Mouse (Mus musculus) liver, embryonic 15.5 days (tissue): ENCODE results near the gene Pls1. TPM values are rescaled to one million over a fixed set of nuclear protein-coding genes. Genes with fewer than 3 reads are reported as not detected.

Experiments used
- ATAC-seq: fragments of 200-750 bp; cut with Nextera tagmentation; 2 replicates; pipeline ENCODE4 v1.8.0; 2017; ENCODE audit warnings: moderate number of reproducible peaks, mild to moderate bottlenecking, moderate library complexity; ENCODE audit not compliant: insufficient read depth
- H3K27ac ChIP-seq: fragments of 300-500 bp; sonication (generic); replicated peaks from 2 replicates; pipeline ENCODE4 v1.5.1; 2015; ENCODE audit warnings: mild to moderate bottlenecking, inconsistent platforms
- H3K27me3 ChIP-seq: fragments of 300-500 bp; sonication (generic); 2 replicates; pipeline ENCODE4 v1.6.1; 2015; ENCODE audit warnings: mild to moderate bottlenecking, inconsistent platforms
- H3K36me3 ChIP-seq: fragments of 300-500 bp; sonication (generic); replicated peaks from 2 replicates; pipeline ENCODE4 v1.6.1; 2015; ENCODE audit warnings: moderate library complexity, mild to moderate bottlenecking, inconsistent platforms
- H3K4me1 ChIP-seq: fragments of 300-500 bp; sonication (generic); replicated peaks from 2 replicates; pipeline ENCODE4 v1.6.1; 2015; ENCODE audit warnings: inconsistent platforms
- H3K4me2 ChIP-seq: fragments of 300-500 bp; sonication (generic); 2 replicates; pipeline ENCODE4 v1.6.1; 2015; ENCODE audit warnings: moderate library complexity, mild to moderate bottlenecking, inconsistent platforms
- H3K4me3 ChIP-seq: fragments of 300-500 bp; sonication (generic); replicated peaks from 2 replicates; pipeline ENCODE4 v1.5.1; 2015; ENCODE audit warnings: mild to moderate bottlenecking, inconsistent platforms
- H3K9ac ChIP-seq: fragments of 300-500 bp; sonication (generic); 2 replicates; pipeline ENCODE4 v1.6.1; 2015; ENCODE audit warnings: moderate library complexity, mild to moderate bottlenecking, inconsistent platforms
- H3K9me3 ChIP-seq: fragments of 300-500 bp; sonication (generic); replicated peaks from 2 replicates; pipeline ENCODE4 v1.6.1; 2016; ENCODE audit warnings: inconsistent platforms
- WGBS: fragments of 180-500 bp; shearing (Covaris S2); methylation state at CpG from one replicate; pipeline ENCODE4 v1.1.7; 2015; ENCODE audit warnings: mixed read lengths; ENCODE audit not compliant: insufficient replicate concordance; 5-methylcytosine and 5-hydroxymethylcytosine counted together
- polyA plus RNA-seq: library from polyadenylated mRNA; unstranded; fragments of >200 nt; fragmentation: Nextera tagmentation; extraction: Ambion mirVana; gene quantifications from 2 replicates; pipeline ENCODE4 v1.2.1, GENCODE M21; 2015

The Pls1 gene
- polyA plus RNA-seq, 1 experiment from 2014 or later = 14.9 TPM

DNA sequence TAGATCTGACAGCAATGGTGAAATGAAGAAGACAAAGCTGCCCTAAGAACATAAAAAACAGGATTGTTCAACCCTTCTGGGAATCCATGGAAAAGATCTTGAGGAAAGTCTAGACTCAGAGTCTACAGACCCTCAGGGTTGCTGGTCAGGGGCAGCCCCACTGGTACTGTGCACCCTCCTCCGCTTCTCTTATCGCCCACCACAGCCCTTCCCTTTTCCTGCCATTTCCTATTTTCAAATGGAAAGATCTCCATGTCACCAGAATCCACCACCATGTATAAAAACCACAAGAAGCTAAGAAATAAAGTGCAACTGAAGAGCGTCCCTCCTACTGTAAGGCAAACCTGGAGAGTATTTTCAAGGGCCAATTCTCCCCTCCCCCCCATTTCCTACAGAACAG, 41.3 kb downstream of the Pls1 start:
- H3K4me3 ChIP-seq = no peak overlapping the region
- H3K36me3 ChIP-seq = no peaks in the 10 kb centered on the region
- no peaks in the 10 kb centered on the region for H3K9me3 ChIP-seq
- H3K9ac ChIP-seq = no peak overlapping the region
- no peak overlapping the region for H3K4me2 ChIP-seq
- no peak for ATAC-seq
- no peaks in the 10 kb centered on the region for H3K27me3 ChIP-seq
- H3K27ac ChIP-seq = no peak overlapping the region
- H3K4me1 ChIP-seq = no peaks in the 10 kb centered on the region
- 38% methylated on average over 3 of the region's 3 CpGs for WGBS

DNA sequence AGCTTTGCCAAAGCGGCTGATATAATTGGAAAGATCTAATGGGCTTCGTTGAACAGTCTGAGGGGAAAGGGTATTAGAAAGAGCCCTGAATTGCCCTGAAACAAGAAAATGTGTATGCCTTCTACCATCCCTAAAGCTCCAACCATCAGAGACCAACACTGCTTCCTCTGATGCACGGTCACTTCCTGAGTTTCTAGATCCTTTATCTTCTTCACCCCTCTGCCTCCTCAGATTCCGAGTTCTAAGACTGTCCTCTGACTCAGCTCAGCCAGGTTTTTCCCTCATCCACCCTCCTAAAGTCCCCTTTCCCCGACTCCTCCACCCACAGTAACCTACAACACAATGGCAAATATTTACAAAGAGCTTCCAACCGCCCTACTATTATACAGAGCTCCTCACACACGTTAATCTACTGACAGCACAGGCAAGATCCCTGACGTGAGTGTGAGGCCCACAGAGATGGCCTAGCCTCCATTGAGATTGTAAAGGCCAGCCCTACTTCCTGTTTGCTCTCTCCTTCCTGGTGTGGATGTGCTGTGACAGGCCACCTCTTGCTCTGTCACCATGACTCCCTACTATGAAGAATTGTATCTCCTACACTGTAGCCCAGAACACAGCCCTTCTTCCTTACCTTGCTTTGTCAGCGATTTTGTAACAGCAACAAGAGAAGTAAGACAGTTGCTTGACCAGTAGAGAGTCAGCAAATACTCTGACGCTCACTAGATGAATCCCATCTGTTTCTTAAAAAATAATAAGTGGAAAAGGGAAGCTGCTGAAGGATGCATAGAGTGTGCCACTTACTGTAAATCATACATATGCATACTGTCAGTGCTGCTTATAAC, 43.3 kb downstream of the Pls1 start:
- Histone ChIP-seq H3K36me3 (no peaks in the 10 kb centered on the region), H3K4me1 (no peaks in the 10 kb centered on the region), H3K4me2 (no peak overlapping the region), H3K27me3 (no peaks in the 10 kb centered on the region), H3K4me3 (no peak overlapping the region), H3K9ac (no peak overlapping the region), H3K9me3 (no peaks in the 10 kb centered on the region), H3K27ac (no peak overlapping the region)
- peak; percentile 60 for ATAC-seq
- WGBS = 24% methylated on average over 10 of the region's 10 CpGs

DNA sequence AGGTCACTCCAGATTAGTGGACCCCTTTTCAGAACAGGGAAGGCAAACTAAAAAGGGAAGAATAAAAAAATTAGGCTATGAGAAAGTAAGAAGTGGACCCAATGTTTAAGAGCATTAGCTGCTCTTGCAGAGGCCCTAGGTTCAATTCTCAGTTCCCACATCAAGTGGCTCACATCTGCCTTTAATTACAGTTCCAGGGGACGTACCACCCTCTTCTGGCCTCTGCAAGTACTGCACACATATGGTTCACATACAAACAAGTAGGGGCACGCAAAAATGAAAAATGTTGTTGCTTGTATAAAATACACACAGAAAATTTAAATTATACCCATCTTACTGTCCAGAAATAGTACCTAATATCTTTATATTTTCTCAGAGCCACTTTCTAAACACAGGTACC, 48.8 kb downstream of the Pls1 start:
- no peak for ATAC-seq
- no peaks in the 10 kb centered on the region for H3K27me3 ChIP-seq
- no peak overlapping the region for H3K27ac ChIP-seq
- H3K4me1 ChIP-seq = 0 out of 2 replicates have a peak, but pooled peaks cover 2% of the 10 kb centered on the region
- 66% methylated on average over 2 of the region's 2 CpGs for WGBS
- no peak overlapping the region for H3K9ac ChIP-seq
- no peaks in the 10 kb centered on the region for H3K9me3 ChIP-seq
- no peak overlapping the region for H3K4me3 ChIP-seq
- no peak overlapping the region for H3K4me2 ChIP-seq
- H3K36me3 ChIP-seq = no peaks in the 10 kb centered on the region

DNA sequence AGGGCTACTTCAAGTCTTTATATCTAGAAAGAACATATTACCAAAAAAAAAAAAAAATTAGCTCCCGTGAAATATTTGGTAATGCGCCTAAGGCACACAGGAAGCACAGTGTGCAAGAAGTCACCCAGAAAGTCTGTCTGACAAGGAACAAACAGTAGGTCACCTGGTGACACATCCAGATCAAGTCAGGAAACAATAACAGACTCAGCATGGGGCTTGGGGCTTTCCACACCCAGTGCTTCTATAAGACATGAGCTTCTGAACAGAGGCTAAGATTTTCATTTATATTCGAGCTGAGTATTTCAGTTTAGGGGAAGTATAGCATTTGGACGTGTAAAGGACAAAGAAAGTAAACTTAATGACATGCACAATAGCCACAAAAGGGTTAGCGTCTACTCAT, 49.3 kb downstream of the Pls1 start:
- no peak overlapping the region for H3K4me2 ChIP-seq
- no peak overlapping the region for H3K27ac ChIP-seq
- H3K27me3 ChIP-seq = no peaks in the 10 kb centered on the region
- H3K9me3 ChIP-seq = no peaks in the 10 kb centered on the region
- H3K4me1 ChIP-seq = 0 out of 2 replicates have a peak, but pooled peaks cover 2% of the 10 kb centered on the region
- ATAC-seq = no peak
- H3K36me3 ChIP-seq = no peaks in the 10 kb centered on the region
- H3K9ac ChIP-seq = no peak overlapping the region
- H3K4me3 ChIP-seq = no peak overlapping the region
- 68% methylated on average over 5 of the region's 5 CpGs for WGBS

DNA sequence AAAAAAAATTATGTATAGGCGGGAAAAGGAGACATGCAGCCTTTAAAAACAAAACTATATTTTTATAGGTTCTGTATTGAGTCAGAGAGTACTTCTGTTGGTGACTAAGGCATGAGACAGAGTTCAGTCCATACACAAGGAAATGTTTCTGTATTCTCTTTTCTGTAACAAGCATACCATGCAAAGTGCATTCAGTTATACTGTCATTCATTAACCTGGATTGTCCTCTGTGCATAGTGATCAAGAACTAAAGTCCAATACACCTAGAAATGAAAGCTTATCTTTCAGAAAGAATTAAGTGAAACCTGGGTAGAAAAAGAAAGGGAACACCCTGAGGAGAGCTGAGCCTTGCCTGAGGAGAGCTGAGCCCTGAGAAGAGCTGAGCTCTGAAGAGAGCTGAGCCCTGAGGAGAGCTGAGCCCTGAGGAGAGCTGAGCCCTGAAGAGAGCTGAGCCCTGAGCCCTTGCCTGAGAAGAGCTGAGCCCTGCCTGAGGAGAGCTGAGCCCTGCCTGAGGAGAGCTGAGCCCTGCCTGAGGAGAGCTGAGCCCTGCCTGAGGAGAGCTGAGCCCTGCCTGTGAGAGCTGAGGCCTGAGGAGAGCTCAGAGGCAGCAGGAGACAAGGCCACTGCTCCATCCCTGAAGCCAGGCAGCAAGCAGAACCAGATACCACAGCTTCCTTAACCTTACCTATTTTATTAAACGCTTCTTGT, 49.9 kb downstream of the Pls1 start:
- H3K27ac ChIP-seq = peak overlapping the region; percentile 74
- no peaks in the 10 kb centered on the region for H3K9me3 ChIP-seq
- H3K27me3 ChIP-seq = no peaks in the 10 kb centered on the region
- ATAC-seq = no peak; the same call in 1 of the 2 replicates
- 57% methylated on average over 2 of the region's 2 CpGs for WGBS
- H3K4me3 ChIP-seq = no peak overlapping the region
- H3K4me1 ChIP-seq = 0 out of 2 replicates have a peak, but pooled peaks cover 2% of the 10 kb centered on the region
- no peak overlapping the region for H3K9ac ChIP-seq
- H3K4me2 ChIP-seq = peak overlapping the region; percentile 7
- H3K36me3 ChIP-seq = no peaks in the 10 kb centered on the region

DNA sequence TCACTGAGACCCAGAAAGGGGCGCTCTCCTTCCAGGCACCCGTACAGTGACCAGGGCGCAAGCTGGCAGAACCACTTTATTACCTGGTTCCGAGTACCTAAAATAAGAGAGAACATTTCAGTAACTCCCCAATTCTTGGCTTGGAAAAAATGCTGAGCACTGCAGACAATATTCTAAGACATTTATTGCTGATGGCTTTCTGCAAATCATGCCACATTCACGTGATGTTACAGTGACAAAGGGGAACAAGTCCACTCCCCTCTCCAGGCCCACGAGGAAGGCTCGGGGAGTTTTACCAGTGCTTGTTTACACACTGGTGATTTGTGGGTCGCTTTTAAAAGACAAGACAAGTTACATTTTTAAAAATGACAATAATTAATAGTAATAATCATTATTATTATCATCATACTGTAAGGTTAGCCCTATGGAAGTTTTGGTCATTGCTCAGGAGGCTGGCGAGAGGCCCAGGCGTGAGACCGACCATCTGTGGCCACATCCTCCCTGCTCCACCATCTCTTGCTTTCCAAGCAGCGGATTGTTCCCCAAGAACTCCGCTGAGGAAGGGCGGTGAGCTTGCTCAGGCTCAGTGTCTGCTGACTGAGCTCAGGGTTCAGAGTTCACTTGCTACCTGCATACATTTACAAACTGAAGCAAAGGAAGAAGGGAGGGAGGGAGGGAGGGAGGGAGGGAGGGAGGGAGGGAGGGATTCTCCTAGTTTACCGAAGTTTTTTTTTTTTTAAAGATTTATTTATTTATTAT, 50.9 kb downstream of the Pls1 start:
- H3K9me3 ChIP-seq = no peaks in the 10 kb centered on the region
- no peak overlapping the region for H3K4me3 ChIP-seq
- no peak overlapping the region for H3K9ac ChIP-seq
- WGBS = 72% methylated on average over 15 of the region's 15 CpGs
- H3K27me3 ChIP-seq = no peaks in the 10 kb centered on the region
- H3K27ac ChIP-seq = no peak overlapping the region
- H3K4me2 ChIP-seq = no peak overlapping the region
- H3K4me1 ChIP-seq = 0 out of 2 replicates have a peak, but pooled peaks cover 2% of the 10 kb centered on the region
- H3K36me3 ChIP-seq = no peaks in the 10 kb centered on the region
- ATAC-seq = no peak

DNA sequence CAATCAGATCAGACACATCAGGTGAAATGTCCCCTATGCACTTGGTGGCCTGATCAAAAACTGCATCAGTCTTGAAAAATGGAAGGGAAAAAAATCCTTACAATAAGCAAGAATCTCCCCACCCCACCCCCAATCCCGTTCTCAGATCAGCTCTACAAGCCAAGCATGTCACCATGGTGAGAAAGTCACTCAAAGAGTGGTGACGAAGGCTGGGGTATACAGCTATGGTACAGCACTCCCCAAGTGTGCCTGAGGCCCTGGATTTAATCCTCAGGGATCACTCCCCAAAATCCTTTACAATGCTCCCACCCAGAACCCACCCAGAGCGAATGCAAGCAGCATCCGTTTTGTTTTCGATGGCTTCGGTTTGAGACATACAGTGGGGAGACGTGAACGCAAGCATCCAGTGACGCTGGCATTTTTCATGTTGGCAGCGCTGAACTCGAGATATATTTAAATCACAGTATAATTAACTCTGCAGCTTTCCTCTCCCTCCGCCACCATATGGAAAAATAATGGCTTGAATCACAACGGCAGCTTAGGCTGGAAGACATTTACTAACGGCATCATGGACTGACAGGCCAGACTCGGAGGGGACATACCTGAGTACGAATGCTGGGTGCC, 60.1 kb downstream of the Pls1 start:
- Histone ChIP-seq H3K4me1 (no peaks in the 10 kb centered on the region), H3K9ac (no peak overlapping the region), H3K27ac (no peak overlapping the region), H3K4me2 (no peak overlapping the region), H3K9me3 (no peaks in the 10 kb centered on the region), H3K36me3 (no peaks in the 10 kb centered on the region), H3K27me3 (no peaks in the 10 kb centered on the region), H3K4me3 (no peak overlapping the region)
- no peak for ATAC-seq
- 72% methylated on average over 16 of the region's 16 CpGs for WGBS

DNA sequence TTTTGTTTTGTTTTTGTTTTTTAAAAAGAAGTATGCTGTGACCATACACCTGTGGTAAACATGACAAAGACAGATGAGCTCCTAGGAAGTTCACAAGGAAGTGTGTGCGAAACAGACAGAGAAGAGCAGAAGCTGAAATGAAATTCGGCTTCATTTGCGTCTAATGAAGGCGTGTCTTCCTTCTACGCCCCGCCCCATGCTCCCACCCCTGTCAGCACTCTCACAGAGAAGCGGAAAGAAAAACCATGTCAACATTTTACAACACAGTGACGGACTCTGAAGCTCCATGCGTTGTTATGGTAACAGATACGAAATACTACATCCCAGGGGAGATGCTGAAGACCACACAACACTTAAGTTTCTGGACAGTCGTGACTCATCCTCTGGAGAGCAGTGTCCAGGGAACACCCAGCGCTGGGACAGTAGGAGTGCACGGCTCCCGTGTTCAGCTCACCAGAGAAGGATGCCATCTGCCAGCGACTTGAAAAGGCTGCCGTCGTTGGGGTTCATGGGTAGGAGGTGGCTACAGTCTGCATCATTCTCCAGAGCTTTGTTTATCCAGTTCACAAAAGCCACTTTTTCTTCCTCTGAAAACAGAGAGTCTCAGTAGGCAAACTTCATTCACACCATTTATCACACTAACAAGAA, 61.3 kb downstream of the Pls1 start:
- WGBS = 64% methylated on average over 17 of the region's 17 CpGs
- no peak for ATAC-seq
- Histone ChIP-seq H3K9ac (no peak overlapping the region), H3K4me3 (no peak overlapping the region), H3K36me3 (no peaks in the 10 kb centered on the region), H3K27me3 (no peaks in the 10 kb centered on the region), H3K9me3 (no peaks in the 10 kb centered on the region), H3K27ac (no peak overlapping the region), H3K4me1 (no peaks in the 10 kb centered on the region), H3K4me2 (no peak overlapping the region)

DNA sequence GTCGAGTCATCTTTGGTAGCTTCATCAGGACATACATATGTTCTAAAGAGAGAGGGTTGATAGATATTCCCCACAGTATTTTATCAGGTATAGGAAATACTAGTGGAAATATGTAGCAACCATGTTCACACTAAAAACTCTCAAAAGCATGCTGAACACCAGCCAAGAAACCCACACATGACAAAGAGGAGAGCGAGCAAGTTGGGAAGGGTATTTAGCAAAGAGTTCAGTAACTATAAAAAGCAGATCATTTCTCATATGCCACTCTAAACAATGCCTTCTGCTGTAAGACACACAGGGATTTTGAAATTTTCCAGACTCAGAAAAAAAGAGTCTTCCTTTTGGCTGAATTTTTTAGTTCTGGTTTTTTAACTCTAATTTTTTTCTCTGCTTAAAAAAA, 73.4 kb downstream of the Pls1 start:
- H3K4me2 ChIP-seq = no peak overlapping the region
- no peak overlapping the region for H3K4me3 ChIP-seq
- H3K9me3 ChIP-seq = no peaks in the 10 kb centered on the region
- no peak for ATAC-seq
- no peaks in the 10 kb centered on the region for H3K27me3 ChIP-seq
- H3K27ac ChIP-seq = no peak overlapping the region
- 58% methylated on average over 2 of the region's 2 CpGs for whole genome bisulfite sequencing
- no peaks in the 10 kb centered on the region for H3K4me1 ChIP-seq
- no peaks in the 10 kb centered on the region for H3K36me3 ChIP-seq
- H3K9ac ChIP-seq = no peak overlapping the region

DNA sequence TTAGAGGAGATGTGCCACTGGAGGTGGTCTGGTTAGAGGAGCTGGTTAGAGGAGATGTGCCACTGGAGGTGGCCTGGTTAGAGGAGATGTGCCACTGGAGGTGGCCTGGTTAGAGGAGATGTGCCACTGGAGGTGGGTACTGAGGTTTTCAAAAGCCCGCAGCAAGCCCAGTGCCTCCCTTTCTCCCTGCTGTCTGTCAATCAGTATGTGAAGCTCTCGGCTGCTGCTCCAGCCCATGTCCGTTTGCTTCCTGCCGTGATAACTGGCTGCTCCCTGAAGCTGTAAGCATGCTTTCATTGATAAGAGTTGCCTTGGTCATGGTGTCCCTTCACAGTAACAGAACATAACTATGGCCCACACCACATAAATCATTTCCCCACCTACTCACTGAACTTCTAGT, 81.9 kb downstream of the Pls1 start:
- no peak for ATAC-seq
- Histone ChIP-seq H3K9ac (no peak overlapping the region), H3K36me3 (no peaks in the 10 kb centered on the region), H3K4me2 (no peak overlapping the region), H3K27me3 (no peaks in the 10 kb centered on the region), H3K4me1 (no peaks in the 10 kb centered on the region), H3K27ac (no peak overlapping the region), H3K9me3 (no peaks in the 10 kb centered on the region), H3K4me3 (no peak overlapping the region)
- WGBS = 25% methylated on average over 4 of the region's 4 CpGs
